ENCODE assay signal across 8 mouse cellular contexts in genomic region chr8:3676993-3677579, GRCm38 (mm10). TPM values are rescaled to one million over a fixed set of nuclear protein-coding genes. Genes with fewer than 3 reads are reported as not detected.
A peak's percentile ranks its signal among the peaks of the same experiment; 100 is the strongest.
DNase-seq lines count a peak whose midpoint lies in the region; ATAC-seq and TF ChIP-seq lines count a peak whose summit lies in the region.

No protein-coding gene starts in this region.

- H3K4me2 ChIP-seq in forebrain, embryonic 16.5 days (ENCODE audit: low read length), result peak overlapping the region; percentile 90
- peak overlapping the region; percentile 85 for H3K4me2 ChIP-seq in midbrain, embryonic 12.5 days (replicated peaks)

- no peaks in the 10 kb centered on the region for H3K9me3 ChIP-seq in forebrain, embryonic 16.5 days (ENCODE audit: control insufficient read depth, low read length)
- no peaks in the 10 kb centered on the region; the same call in 1 of the 2 replicates for H3K9me3 ChIP-seq in limb, embryonic 10.5 days (replicated peaks)
- no peaks in the 10 kb centered on the region for H3K9me3 ChIP-seq in midbrain, embryonic 12.5 days

- no peaks in the 10 kb centered on the region for H3K27me3 ChIP-seq in Patski
- no peaks in the 10 kb centered on the region for H3K27me3 ChIP-seq in forebrain, embryonic 16.5 days (replicated peaks; ENCODE audit: control insufficient read depth, insufficient read depth, low read length)
- H3K27me3 ChIP-seq in limb, embryonic 10.5 days (ENCODE audit: low read depth, poor library complexity, severe bottlenecking), result no peaks in the 10 kb centered on the region
- no peaks in the 10 kb centered on the region for H3K27me3 ChIP-seq in midbrain, embryonic 12.5 days

- TF ChIP-seq CTCF in Patski (IDR thresholded peaks at IDR 0.05), result no peak

- WGBS in forebrain, embryonic 16.5 days, result 2% methylated on average over 15 of the region's 15 CpGs
- 7% methylated on average over 15 of the region's 15 CpGs for WGBS in limb, embryonic 10.5 days
- WGBS in midbrain, embryonic 12.5 days, result 6% methylated on average over 15 of the region's 15 CpGs

- POLR2A ChIA-PET in Patski (lab: Charles Lee), result no interaction called here

- ATAC-seq in Patski, result peak; percentile 13
- ATAC-seq in forebrain, embryonic 16.5 days, result no peak
- ATAC-seq in midbrain, embryonic 12.5 days (ENCODE audit: low FRiP score, low read depth), result peak; percentile 7; the same call in 1 of the 2 replicates

- in situ Hi-C loops in Patski (cut with MboI; ENCODE audit: low pct_unique_long_range_greater_than_20kb), result loop anchor here (5.0 to 10.0 kb wide), 3 partner anchors 210 to 322 kb away; partner anchors contain the start of genes A430078G23Rik and Pex11g

- H3K9ac ChIP-seq in forebrain, embryonic 16.5 days (replicated peaks; ENCODE audit: low read depth, low read length), result peak overlapping the region; percentile 94
- peak overlapping the region; percentile 85 for H3K9ac ChIP-seq in midbrain, embryonic 12.5 days (replicated peaks)

- peaks cover 6% of the 10 kb centered on the region; the same call in 1 of the 2 replicates for H3K36me3 ChIP-seq in forebrain, embryonic 16.5 days (ENCODE audit: control insufficient read depth, insufficient read depth)
- peaks cover 37% of the 10 kb centered on the region for H3K36me3 ChIP-seq in limb, embryonic 10.5 days
- H3K36me3 ChIP-seq in midbrain, embryonic 12.5 days, result peaks cover 32% of the 10 kb centered on the region

- H3K4me3 ChIP-seq in forebrain, embryonic 16.5 days (replicated peaks; ENCODE audit: low read length), result peak overlapping the region; percentile 93
- H3K4me3 ChIP-seq in limb, embryonic 10.5 days, result peak overlapping the region; percentile 91
- H3K4me3 ChIP-seq in midbrain, embryonic 12.5 days, result peak overlapping the region; percentile 68

- CTCF ChIA-PET in Patski (lab: Charles Lee), result interaction anchor here (1.2 to 3.4 kb wide), 3 partner anchors 48 to 209 kb away, joined by 3 to 20 read pairs (median 19); no protein-coding TSS in a partner anchor

- no peak overlapping the region for H3K27ac ChIP-seq in forebrain, embryonic 16.5 days (ENCODE audit: low read length)
- peak overlapping the region; percentile 97 for H3K27ac ChIP-seq in limb, embryonic 10.5 days
- peak overlapping the region; percentile 86 for H3K27ac ChIP-seq in midbrain, embryonic 12.5 days (replicated peaks)

- DNase-seq in cerebellum, postnatal 10 days, result peak; percentile 31 to 38
- DNase-seq in cerebellum, adult 9-10 months, result no peak
- DNase-seq in Patski (ENCODE audit: low read depth, low spot score), result no peak
- DNase-seq in limb, embryonic 10.5 days (ENCODE audit: low spot score), result peak; percentile 38
- no peak for DNase-seq in frontal cortex, adult 2 months (ENCODE audit: extremely low spot score in 1 of 2, low spot score in 1 of 2)
- DNase-seq in urinary bladder, postnatal 25 days (ENCODE audit: low spot score), result no peak

- peaks cover 19% of the 10 kb centered on the region for H3K4me1 ChIP-seq in forebrain, embryonic 16.5 days (replicated peaks; ENCODE audit: control insufficient read depth, insufficient read depth, low read length)
- H3K4me1 ChIP-seq in limb, embryonic 10.5 days, result peaks cover 17% of the 10 kb centered on the region
- peaks cover 17% of the 10 kb centered on the region for H3K4me1 ChIP-seq in midbrain, embryonic 12.5 days

RNA-seq across cellular contexts. Expression of gene Trappc5, which starts 1.0 kb away (rescaled TPM):
- polyA plus RNA-seq in Patski (2021), result 24.8 TPM
- 64.8 and 69.6 TPM in 2 replicates for polyA plus RNA-seq in forebrain, embryonic 16.5 days (2015; fragmentation: Nextera tagmentation; extraction: Ambion mirVana)
- 44.3 and 46.0 TPM in 2 replicates for polyA plus RNA-seq in limb, embryonic 10.5 days (2016; fragmentation: Nextera tagmentation; extraction: Ambion mirVana)
- polyA plus RNA-seq in midbrain, embryonic 12.5 days (2016; fragmentation: Nextera tagmentation; extraction: Ambion mirVana), result 46.6 and 49.0 TPM in 2 replicates
- polyA plus RNA-seq in frontal cortex, adult 2 months (2012; rRNA removed), result 36.2 and 37.3 TPM in 2 replicates

RNA-seq across cellular contexts. Expression of gene Fcor, which starts 4.9 kb away (rescaled TPM):
- 4.6 TPM for polyA plus RNA-seq in Patski (2021)
- polyA plus RNA-seq in forebrain, embryonic 16.5 days (2015; fragmentation: Nextera tagmentation; extraction: Ambion mirVana), result 10.0 and 14.2 TPM in 2 replicates
- 11.0 and 12.6 TPM in 2 replicates for polyA plus RNA-seq in limb, embryonic 10.5 days (2016; fragmentation: Nextera tagmentation; extraction: Ambion mirVana)
- polyA plus RNA-seq in midbrain, embryonic 12.5 days (2016; fragmentation: Nextera tagmentation; extraction: Ambion mirVana), result 7.0 and 7.9 TPM in 2 replicates
- polyA plus RNA-seq in frontal cortex, adult 2 months (2012; rRNA removed), result 17.4 and 17.6 TPM in 2 replicates

RNA-seq across cellular contexts. Expression of gene Mcemp1, which starts 11.5 kb away (rescaled TPM):
- polyA plus RNA-seq in Patski (2021), result not detected
- not detected in 2 replicates for polyA plus RNA-seq in forebrain, embryonic 16.5 days (2015; fragmentation: Nextera tagmentation; extraction: Ambion mirVana)
- not detected in 2 replicates for polyA plus RNA-seq in limb, embryonic 10.5 days (2016; fragmentation: Nextera tagmentation; extraction: Ambion mirVana)
- not detected in 2 replicates for polyA plus RNA-seq in midbrain, embryonic 12.5 days (2016; fragmentation: Nextera tagmentation; extraction: Ambion mirVana)
- polyA plus RNA-seq in frontal cortex, adult 2 months (2012; rRNA removed), result 0.23 and 0.24 TPM in 2 replicates

RNA-seq across cellular contexts. Expression of gene Fcer2a, which starts 16.9 kb away (rescaled TPM):
- 0.09 TPM for polyA plus RNA-seq in Patski (2021)
- 0.25 and 0.30 TPM in 2 replicates for polyA plus RNA-seq in forebrain, embryonic 16.5 days (2015; fragmentation: Nextera tagmentation; extraction: Ambion mirVana)
- polyA plus RNA-seq in limb, embryonic 10.5 days (2016; fragmentation: Nextera tagmentation; extraction: Ambion mirVana), result 0.21 and 0.40 TPM in 2 replicates
- polyA plus RNA-seq in midbrain, embryonic 12.5 days (2016; fragmentation: Nextera tagmentation; extraction: Ambion mirVana), result 0.40 and 0.42 TPM in 2 replicates
- 0.10 TPM in 1 of 2 replicates, not detected in the other for polyA plus RNA-seq in frontal cortex, adult 2 months (2012; rRNA removed)

RNA-seq across cellular contexts. Expression of gene Retn, which starts 21.5 kb away (rescaled TPM):
- polyA plus RNA-seq in Patski (2021), result 0.24 TPM
- 0.45 and 0.71 TPM in 2 replicates for polyA plus RNA-seq in forebrain, embryonic 16.5 days (2015; fragmentation: Nextera tagmentation; extraction: Ambion mirVana)
- 0.15 and 0.16 TPM in 2 replicates for polyA plus RNA-seq in limb, embryonic 10.5 days (2016; fragmentation: Nextera tagmentation; extraction: Ambion mirVana)
- 0.54 TPM in 1 of 2 replicates, not detected in the other for polyA plus RNA-seq in midbrain, embryonic 12.5 days (2016; fragmentation: Nextera tagmentation; extraction: Ambion mirVana)
- 3.1 and 3.7 TPM in 2 replicates for polyA plus RNA-seq in frontal cortex, adult 2 months (2012; rRNA removed)

Comparison
In these comparisons a context has a peak if more than half of its experiments do, and no peak if none do; other contexts are left out.
1. DNase-seq: peak in cerebellum, postnatal 10 days (2 of 2) and limb, embryonic 10.5 days (single experiment); none in cerebellum, adult 9-10 months (single experiment), Patski (single experiment), frontal cortex, adult 2 months (0 of 2) and urinary bladder, postnatal 25 days (single experiment).
2. Peak in every context shown above with its lines, with median percentiles within 50 percentile points of each other: H3K4me3 ChIP-seq.